Mouse (Mus musculus): Measurements from ENCODE around the gene Atg5.
"Not testable (repeated sequence)": the region's sequence is repeated elsewhere in the genome, so short reads cannot be mapped to it uniquely, and the experiment has no call there.

Atg5 gene

DNA sequence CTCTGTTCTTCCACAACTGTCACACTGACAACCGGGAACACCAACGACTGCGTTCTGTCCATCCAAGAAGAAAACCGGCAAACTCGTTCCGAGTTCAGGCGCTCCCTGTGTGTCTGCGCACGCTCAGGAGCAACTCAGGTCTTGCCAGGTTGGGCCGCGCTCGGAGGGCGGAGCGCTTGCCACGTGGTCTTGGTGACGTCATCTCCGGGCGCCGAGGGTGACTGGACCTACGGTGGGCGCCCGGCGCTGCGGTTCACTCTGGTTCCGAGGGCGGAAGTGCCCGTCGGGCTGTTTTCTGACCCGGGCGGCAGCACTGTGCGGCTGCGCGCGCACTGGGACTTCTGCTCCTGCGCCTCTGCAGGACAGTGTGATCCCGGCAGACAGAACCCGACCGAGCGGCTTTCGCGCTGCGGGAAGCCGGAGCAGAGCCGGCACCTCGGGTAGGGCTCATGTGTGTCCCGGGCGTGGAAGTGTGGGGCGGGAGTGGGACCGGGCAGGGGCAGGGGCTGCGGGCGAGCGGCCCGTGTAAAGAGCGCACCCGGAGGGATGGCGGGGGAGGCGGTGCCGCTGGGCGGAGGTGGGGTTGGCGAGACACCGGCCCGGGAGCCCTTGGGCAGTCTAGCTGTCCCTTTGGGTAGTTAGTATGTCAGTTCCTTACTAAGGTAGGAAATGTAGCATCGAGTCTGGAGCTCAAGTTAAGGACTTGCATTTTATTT lies at the start of gene Atg5:
Atg5 (plus strand) TSS at position 214 of the 716 bp plus-strand sequence.
- peak; percentile 94 for DNase-seq (ENCODE audit: low spot score)

DNA sequence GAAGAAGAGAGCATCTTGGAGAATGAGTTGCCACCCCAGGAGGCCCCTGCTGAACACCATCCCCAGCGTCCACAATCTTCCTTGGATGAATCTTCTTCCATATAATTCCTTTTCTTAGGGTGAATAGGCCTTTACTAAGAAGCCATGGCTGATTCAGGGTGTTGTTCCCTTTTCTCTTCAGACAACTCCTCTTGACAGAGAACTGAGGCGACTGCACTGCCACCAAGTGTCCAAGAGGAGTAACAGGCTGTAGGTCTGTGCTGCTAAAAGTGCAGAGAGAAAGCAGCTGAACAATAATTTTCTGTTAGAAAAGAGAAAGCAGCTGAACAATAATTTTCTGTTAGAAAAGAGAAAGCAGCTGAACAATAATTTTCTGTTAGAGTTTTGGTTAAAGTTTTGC lies 49.1 kb upstream of the Atg5 start:
- not testable (repeated sequence) for DNase-seq (ENCODE audit: low spot score)

DNA sequence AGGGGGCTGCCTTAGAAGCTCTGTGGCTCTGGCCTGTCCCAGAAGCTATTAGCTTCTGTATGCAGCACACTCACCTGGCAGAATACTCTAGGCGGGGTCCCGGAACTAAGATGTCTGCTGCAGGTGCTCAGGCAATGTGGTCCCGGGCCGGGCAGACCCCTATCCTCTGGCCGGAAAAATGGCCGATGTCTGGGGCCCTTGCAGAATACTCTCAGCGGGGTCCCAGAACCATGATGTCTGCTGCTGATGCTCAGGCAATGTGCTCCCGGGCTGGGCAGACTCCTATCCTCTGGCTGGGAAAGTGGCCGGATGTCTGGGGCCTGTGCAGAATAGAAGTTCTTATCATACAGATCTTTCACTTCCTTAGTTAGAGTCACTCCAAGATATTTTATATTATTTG lies 43.8 kb upstream of the Atg5 start:
- no peak for DNase-seq (ENCODE audit: low spot score)

- not testable (repeated sequence) for DNase-seq (ENCODE audit: low spot score)
These were observed 34.8 kb upstream of the Atg5 start for GRCm38 (mm10) chr10:44233351-44233750.

DNA sequence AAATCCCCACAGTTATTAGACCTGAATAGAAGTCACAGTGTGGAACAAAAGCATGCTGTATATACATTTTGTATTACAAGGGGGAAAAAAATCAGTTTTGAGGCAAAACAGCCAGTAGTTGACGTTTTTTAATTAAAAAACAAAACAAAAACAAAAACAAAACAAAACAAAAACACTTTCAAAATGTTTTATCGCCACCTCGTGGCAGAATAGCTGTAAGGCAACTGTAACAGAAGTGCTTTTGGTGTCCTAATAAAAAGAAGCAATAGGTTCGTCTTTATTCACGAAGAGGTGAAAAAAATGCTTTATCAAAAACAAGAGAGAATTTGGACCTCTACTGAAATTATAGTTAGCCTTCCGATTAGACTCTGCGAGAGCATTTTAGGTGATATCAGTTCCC lies 32.9 kb upstream of the Atg5 start:
- not testable (repeated sequence) for DNase-seq (ENCODE audit: low spot score)

DNA sequence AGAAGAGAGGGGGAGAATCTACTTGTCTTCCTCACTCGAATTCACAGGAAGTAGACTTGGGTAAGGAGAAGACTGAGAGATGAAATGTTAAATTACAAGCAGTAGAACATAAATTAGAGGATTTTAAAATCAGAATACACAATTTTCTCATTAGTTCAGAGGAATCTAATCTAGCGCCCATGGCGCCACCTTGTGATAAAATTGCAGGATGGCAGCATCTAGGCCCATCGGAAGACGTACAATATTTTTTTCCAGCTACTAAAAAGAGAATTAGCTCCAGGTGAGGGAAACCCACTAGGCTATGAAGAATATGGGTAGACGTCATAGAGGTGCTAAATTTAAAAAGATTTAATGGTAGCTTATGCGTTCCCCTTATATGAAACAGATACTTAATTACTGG lies 11.5 kb upstream of the Atg5 start:
- no peak for DNase-seq (ENCODE audit: low spot score)

DNA sequence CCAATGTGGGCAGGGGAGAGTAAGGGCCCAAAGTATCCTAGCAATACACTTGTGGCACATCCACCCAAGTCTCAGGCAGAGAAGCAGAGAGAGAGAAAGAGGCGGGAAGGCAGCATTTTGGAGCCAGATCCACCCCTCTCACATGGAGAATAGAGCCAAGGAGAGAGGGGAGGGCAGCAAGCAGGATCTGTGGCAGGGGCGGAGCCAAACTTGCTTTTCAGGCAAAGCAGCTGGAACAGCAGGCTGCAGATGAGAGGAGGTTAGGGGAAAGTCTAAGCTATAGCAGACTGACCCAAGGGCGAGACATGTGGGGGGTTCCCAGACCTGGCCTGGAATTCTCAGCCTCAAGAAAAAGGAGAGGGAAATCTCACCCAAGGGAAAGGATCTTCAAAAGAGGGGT lies 2.3 kb upstream of the Atg5 start:
- no peak for DNase-seq (ENCODE audit: low spot score)

DNA sequence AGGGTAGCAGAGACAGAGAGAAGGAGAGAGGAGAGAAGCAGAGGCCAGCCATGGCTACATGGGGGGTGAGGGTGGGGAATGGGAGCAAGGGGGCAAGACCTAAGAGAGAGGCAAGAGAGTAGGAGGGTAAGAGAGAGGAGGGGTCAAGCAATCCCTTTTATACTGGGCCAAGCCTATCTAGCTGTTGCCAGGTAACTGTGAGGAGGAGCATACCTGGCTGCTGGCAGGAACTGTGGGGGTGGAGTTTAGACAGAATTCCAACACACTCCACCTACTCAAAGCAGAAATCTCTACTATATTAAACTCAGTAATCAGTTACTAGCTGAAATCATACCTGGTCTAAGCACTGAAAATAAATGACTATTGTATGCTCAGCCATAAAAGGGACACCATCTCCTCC lies 1.6 kb upstream of the Atg5 start:
- DNase-seq (ENCODE audit: low spot score): no peak

DNA sequence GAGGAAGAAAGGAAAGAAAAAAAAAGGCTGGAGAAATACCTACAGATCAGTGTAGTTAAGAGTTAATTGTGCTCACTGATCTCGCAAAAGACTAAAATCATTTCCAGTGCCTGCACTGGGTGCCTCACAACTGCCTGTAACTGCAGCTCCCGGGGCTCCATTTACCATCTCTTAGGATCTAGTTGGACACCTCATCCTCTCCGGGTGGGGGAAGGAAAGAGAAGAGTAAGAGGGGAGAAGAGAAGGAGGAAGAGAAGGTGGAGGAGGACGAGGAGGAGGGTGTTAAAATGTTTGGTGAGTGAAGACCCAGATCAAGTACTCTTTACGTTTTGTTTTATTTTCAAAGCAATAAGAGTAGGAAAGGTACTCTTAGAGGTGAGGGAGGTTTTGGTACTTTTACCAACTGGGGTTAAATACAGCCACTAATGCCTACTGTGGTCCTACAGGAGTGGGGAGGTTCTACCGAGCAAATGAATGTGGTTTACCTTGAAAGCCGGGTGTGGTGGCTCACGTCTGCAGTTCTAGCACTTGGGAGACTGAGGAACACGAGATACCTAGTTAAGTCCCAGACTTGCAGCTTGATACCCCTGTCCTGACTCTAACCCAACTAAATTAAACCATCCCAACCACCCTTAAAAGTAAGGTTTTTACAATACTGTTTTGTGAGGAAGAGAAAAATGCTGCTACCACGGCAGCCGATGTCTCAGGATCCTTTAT lies 574 bp upstream of the Atg5 start:
- DNase-seq (ENCODE audit: low spot score): no peak

DNA sequence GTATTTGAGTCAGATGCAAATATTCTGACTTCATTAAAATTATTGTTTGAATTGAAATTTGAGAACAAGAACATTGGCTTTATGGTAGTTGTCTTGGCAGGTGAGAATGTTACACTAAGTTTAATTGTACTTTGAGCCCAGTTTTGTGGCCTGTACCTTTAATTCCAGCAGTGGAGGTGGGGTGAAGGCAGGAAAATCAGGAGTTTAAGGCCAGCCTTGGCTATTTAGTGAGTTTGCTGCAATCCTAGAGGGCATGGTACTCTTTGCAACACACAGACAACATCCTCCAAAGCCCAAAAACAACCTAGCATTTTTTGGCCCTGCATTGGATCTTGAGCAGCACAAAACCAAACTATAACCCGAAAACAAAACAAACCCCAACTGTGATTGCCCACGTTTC lies 1.1 kb downstream of the Atg5 start:
- no peak for DNase-seq (ENCODE audit: low spot score)

DNA sequence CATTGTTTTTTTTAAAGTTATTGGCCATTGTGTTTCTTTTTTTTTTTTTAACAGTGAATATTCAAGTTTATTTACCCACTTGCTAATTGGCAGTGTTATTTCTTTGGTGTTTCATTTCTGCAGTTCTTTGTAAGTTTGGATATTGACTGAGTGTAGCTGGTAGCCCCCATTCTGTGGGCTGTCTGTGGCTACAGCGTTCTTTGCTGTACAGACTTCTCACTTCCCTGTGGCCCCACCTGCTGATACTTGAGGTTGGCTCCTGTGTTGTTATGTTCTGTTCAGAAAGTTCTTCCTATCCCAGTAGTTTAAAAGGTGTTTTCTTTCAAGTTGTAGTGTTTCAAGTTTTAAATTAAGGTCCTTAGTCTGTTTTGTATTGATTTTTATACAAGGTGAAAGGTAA lies 14.2 kb downstream of the Atg5 start:
- DNase-seq (ENCODE audit: low spot score): no peak

GRCm38 (mm10) chr10:44285106-44285505 lies 16.9 kb downstream of the Atg5 start:
- no peak for DNase-seq (ENCODE audit: low spot score)

DNA sequence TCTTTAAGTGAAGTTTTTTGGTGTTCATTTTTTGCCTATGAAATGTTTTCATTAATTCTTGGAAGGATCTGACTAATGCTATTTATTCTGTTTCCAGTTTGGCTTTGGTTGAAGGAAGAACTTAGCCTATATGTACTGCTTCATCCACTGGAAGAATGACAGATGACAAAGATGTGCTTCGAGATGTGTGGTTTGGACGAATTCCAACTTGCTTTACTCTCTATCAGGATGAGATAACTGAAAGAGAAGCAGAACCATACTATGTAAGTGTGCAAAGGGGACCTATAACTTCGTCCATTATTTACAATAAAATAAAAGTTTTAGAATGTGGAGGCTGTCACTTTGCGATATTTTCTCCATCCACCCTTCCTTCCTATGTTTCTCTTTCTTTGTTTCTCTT lies 17.8 kb downstream of the Atg5 start:
- DNase-seq (ENCODE audit: low spot score): no peak

GRCm38 (mm10) chr10:44290876-44291275 lies 22.7 kb downstream of the Atg5 start:
- DNase-seq (ENCODE audit: low spot score): no peak

- peak; percentile 48 for DNase-seq (ENCODE audit: low spot score)
These were observed 24.0 kb downstream of the Atg5 start for GRCm38 (mm10) chr10:44292205-44292604.

DNA sequence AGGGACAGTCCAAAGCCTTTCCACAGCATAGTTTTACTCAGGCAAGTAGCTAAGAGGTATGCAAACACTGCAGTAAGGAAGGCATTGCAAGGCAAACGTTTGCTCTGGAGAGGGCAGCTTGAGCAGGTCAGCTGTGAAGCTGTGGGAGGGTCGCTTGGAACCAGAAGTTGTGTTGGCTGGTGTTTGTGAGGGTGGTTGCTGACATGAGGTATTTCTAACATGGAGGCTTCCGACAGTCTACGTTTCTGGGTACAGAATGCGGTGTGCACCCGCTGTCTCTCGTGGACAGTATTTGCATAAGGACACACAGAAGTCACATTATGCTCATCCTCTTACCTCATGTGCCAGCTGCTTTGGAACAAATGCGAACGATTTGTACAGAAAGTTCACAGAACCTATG lies 31.0 kb downstream of the Atg5 start:
- no peak for DNase-seq (ENCODE audit: low spot score)

DNA sequence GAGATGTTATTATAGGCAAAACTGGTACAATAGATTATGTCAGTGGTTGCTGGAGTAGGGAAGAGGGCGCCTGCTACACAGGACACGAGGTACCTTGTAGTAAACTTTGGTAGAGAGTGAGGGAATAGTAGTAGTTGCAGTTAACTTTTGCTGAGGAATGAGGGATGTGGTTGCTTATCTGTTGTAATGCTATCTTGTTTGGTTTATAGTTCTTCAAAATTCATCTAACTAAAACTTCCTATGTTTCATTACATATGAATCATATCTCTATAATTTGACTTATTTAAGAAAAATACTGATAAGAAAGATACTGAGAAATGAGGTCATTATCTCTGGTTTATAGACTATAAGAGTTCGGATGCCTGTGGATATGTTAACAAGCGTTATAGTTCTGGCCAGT lies 31.9 kb downstream of the Atg5 start:
- no peak for DNase-seq (ENCODE audit: low spot score)

DNA sequence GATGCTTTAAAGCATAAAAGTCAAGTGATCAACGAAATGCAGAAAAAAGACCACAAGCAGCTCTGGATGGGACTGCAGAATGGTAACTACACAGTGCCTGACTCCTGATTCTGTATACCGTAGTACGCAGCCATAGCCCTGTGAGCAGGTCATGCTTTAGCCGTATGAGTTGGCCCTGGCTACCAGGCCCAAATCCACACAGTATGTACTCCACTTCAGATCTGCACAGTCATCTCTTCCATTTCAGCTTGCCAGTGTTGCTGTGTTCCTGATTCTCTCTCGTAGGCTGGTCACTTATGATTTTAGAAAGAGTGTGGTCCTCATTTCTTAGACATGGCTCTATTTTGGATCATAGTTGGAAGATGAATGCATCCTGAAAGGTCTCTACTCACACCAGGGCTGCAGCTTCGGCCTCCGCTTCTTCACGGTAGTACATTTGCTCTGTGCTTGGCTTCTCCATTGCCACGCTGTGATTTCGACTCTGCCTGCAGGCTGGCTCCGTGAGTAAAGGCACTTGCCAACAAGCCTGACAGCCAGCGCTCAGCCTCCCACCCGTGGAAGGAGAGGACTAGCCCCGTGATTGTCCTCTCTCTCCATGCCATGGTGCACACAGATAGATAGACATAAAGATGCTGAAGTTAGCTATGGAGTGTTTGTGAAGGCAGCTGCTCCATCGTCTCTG lies 35.6 kb downstream of the Atg5 start:
- no peak for DNase-seq (ENCODE audit: low spot score)

DNA sequence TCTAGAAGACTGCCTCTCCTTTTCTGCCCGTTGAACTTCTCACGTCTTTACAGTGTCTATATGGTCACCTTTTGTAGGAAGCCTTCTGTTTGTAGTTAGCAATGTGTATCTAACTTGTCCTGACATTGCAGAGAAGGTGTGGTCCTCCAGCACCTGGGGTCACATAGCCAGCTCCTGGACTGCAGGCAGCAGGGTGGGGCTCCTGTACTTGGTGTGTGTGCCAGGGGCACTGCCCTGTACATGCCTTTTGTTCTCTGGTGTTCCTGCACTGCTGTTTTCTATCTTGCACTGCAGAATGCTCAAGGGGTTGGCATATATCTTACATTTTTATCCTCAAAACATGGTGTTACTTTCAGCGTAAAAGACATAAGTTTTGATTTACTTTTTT lies 36.2 kb downstream of the Atg5 start:
- DNase-seq (ENCODE audit: low spot score): no peak

GRCm38 (mm10) chr10:44304845-44305244 lies 36.7 kb downstream of the Atg5 start:
- DNase-seq (ENCODE audit: low spot score): no peak

GRCm38 (mm10) chr10:44306308-44306707 lies 38.1 kb downstream of the Atg5 start:
- DNase-seq (ENCODE audit: low spot score): no peak

DNA sequence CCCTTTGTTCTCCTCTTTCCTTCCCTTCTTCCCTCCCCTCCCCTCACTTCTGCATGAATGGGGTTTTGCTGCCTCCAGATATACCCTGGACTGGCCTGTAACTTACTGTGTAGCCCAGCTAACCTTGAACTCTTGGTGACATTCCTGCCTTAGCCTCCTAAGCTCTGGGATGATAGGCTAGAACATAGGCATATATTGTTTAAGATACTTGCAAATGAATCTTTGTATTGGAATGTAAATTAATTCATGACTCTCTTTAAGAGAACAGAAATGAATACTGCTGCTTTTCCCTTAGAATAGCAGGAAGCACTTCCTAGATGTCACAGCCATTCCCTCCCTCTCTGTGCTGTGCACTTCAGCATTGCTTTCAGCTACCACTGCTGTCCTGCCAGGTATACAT lies 40.1 kb downstream of the Atg5 start:
- DNase-seq (ENCODE audit: low spot score): no peak

- DNase-seq (ENCODE audit: low spot score): no peak
These were observed 41.1 kb downstream of the Atg5 start for GRCm38 (mm10) chr10:44309250-44309649.
